Mouse (Mus musculus): ENCODE measurements around the gene B3gnt5.
"Not testable (repeated sequence)": the region's sequence is repeated elsewhere in the genome, so short reads cannot be mapped to it uniquely, and the experiment has no call there.

The B3gnt5 gene

DNA sequence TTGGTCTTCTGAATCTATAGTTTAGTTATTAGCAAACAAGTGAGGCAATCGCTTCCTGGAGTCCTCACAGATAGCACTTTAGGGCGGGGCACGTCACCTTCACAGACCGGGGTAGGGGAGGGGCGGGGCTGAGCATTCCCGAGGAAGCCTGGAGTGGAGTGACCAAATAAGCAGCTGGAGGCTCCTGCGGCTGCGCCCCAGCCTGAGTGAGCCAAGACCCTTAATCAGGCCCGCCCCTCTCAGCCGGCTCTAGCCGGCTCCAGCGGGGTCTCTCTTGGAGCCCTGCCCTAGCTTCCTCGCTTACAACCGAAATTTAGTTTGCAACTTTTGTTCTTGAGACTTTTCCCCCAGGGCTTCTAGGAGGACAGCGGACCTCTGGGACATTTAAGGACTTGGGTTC is at the start of gene B3gnt5:
Gene B3gnt5, plus strand, starts transcription at position 135 of the 400 bp plus-strand sequence.
- DNase-seq (ENCODE audit: low read depth, low spot score) = no peak

DNA sequence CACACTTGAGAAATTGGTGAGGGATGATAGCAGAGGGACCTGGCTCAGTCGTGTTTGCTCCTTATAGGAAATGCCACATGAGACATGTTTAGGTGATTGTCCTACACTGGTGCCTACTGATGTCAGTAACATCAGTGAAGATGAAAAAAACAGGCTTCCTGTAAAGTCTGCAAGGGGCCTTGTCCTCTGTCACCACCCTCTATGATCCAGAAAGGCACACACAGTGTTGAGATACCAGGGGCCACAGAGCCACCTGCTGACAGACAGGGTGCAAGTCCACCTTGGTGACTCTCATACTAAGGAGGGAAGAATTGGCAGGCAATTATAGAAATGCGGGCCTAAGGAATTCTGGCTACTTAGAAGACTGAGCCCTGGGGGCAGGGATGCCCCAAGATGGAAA is 39.0 kb upstream of the B3gnt5 start:
- DNase-seq (ENCODE audit: low read depth, low spot score) = no peak

DNA sequence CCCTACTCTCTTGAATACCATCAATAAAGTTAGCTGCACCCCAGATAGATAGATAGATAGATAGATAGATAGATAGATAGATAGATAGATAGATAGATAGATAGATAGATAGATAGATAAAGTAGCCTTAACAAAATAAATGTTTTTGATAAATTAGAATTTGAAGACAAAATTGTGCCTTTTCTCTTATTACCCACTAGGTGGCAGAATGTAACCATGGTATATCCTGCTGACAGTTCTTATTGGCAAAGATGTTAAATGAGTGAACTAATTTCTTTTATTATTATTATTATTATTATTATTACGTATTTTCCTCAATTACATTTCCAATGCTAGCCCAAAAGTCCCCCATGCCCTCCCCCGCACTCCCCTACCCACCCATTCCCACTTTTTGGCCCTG is 35.9 kb upstream of the B3gnt5 start:
- not testable (repeated sequence) for DNase-seq (ENCODE audit: low read depth, low spot score)

DNA sequence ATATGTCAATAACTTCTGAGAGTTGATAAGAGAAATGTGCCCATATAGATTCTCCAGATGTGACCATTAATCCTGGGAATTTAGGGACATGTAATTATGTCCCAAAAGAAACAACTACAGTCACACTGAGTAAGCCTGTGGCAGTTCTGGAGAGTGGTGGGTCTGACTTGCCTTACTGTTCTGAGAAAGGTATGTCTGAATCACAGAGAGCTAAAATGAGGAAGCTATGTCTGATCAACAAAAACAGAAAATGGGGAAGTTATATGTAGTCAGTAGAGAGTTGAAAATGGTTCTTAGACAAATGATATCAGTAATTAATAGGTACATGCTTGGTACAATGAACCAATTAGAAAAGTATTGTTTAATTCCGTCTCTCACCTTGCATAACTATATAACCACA is 27.1 kb upstream of the B3gnt5 start:
- DNase-seq (ENCODE audit: low read depth, low spot score) = no peak

DNA sequence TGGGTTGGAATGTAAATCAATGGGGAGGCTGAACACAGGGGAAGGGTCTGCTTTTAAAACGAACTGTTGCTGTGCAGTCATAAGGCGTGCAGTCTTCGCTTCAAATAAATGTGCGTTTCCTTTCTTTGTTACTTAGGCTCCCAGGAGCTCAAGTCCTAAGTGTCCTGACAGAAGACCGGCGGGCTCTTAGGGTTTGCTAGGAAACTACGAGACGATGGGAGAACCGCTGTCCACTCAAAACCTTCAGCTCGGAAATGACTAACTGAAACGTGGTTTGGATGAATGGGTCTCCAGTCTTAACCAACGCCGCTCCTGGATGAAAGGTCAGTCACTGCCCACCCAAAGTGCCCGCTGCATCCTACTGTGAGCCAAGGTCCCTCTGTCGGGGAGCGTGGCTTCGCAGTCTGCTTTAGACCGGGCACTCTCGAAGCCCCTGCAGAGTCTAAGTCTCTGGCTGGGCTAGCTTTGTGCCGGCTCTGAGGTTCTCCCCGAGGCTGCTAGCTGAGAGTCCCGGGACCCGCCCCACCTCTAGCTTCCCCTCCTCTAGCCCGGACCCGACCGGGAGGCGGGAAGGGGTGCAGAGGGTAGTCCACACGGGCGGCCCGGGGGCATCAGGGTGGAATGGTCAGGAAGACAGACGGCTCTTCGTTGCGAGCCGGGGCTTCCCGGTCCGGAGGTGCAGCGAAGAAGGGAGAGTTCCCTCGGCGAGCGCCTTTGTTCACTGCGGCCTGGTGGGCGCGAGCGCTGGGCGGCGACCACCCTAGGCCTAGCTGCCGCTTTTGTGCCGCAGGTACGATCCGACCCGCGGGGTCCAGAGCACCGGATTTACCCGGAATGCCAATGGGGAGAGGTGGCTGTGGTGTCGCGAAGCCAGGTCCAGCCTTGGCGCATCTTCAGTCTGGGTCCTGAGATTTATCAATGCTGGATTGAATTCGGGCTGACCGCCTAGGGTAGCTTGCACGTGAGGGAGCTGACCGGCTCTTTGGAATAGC is 793 bp downstream of the B3gnt5 start:
- DNase-seq (ENCODE audit: low read depth, low spot score) = no peak

DNA sequence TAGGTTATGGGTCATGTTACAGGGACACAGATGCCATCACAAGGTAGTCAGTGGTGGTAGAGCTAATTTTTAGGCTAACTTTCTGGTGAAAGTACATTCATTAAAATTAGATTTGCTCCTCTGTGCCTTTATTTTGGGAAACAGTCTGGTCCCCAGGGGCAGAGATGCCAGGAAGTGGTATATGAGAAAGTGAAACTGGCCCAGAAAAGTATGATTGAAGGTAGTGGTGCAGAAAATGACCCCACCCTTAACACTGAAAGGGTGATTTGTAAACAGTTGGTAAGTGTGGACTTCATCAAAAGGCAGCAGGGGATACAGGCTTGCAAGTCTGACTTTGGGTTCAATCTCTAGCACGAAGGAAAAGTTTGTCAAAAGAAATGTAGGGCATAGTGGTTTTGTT is 1.7 kb downstream of the B3gnt5 start:
- DNase-seq (ENCODE audit: low read depth, low spot score) = no peak

DNA sequence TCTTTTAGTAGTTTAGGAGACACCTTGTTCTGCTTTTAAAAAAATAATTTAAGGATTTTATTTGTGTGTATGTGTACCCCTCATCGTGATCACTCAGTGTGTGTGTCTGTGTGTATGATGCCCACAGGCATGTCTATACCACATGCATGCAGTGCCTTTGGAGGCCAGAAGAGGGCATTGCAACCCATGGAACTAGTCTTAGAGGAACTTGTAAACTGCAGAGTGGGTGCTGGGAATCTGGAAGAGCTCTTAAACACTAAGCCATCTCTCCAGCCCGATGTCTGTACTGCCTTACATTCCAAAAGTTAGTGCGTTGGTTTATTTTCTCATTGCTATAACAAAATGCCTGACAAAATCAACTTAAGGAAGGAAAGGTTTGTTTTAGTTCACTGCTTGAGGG is 6.1 kb downstream of the B3gnt5 start:
- no peak for DNase-seq (ENCODE audit: low read depth, low spot score)

DNA sequence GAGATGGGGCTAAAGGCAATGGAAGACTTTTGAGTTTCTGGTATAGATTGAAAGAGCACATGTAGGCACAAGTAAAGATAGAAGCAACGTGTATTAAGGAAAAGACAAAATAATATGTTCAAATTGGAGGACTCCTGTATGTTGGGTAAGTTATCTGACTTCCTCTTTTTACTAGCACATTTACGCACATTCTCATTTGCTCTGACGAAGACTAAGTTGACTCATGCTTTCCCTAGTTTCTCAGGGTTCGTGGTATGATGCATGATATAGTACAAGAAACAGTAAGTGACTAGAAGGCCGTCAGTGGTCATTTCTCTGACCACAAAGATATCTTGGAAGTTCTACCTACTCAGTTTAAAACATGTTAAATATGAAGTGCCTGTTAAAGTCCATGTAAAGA is 8.0 kb downstream of the B3gnt5 start:
- no peak for DNase-seq (ENCODE audit: low read depth, low spot score)

DNA sequence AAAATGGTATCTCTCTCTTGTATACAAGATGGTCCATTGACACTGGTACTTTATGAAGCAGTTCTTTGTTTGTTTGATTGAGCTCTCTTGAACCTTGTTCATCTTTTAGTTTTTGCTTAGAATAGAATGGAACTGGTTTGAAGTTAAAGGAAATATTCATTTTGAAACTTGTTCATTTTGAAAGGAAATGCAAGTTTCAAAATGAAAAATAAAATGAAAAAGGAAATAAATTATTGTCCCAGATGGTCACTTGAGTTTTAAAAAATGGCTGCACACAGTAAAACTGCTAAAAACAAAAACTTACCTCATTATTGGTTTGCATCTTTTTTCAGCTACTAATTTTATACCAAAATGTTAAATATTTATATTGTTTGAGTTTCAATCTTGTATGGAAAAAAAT is 12.0 kb downstream of the B3gnt5 start:
- DNase-seq (ENCODE audit: low read depth, low spot score) = no peak

DNA sequence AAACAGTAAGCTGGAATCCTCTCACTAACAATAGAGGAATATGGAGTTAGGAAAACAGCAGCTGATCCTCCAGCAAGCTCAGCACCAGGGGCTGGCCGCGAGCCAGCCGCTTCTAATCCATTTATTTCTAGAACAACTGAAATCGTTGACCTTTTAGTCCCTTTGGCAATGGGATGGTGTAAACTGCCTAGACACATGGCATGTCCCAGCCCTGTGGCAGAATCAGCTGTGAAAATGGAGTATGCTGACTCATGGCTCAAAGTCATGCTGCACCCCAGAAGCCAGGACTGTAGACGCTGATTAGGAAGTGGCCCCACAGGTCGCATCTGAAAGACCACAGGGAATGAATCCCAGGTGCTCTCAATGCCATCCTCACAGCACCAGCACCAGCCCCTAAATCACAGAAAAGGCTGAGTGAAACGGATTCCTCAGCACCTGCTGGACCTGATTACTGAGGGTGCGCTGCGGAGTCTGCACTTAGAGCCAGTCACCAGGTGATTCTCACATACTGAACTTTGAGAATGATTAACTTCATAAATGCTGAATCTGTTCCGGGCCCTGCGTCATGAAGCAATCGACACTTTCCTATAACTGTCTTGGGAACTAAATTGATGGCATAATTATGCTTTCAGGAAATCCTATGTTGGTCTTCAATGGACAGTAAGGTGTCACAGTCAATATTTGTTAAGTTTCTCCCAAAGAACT is 26.5 kb downstream of the B3gnt5 start:
- DNase-seq (ENCODE audit: low read depth, low spot score) = no peak

DNA sequence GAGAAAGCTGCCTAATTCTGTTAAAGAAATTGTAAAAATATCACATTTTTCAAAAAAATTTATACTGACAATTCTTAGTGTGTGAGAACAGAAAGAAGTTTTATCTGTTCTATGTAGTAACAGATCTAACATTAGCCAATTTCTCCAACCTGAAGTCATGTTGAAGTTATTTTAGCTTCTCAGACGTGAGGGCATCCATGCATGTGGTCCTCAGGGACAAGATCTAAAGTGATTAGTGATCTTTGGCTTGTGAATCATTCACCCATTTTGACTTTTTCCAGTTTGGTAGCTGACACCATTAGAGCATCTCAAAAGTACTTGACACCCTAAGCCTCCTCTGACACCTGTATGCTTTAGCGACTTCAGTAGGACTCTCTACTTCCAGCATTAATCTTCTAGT is 29.9 kb downstream of the B3gnt5 start:
- no peak for DNase-seq (ENCODE audit: low read depth, low spot score)

DNA sequence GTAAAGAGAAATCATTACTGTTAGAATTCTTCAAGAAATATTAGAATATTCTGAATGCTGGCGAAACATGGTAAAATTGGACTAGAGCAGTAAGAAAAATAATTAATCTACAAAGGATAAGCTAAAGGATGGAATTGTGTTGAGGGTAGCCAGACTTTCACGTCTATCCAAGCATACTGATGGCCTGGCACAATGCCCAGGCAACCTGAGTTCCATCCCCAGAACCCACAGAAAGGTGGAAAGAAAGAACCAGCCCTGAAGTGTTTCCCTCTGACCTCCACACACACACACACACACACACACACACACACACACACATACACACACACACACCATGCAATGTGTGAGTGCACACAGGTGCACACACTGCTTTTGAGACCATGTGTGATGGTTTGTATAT is 58.8 kb downstream of the B3gnt5 start:
- no peak for DNase-seq (ENCODE audit: low read depth, low spot score)
